Mouse (Mus musculus) myocyte (in vitro differentiated cells): Measurements from ENCODE around the gene Trpm4. TPM values are rescaled to one million over a fixed set of nuclear protein-coding genes. Genes with fewer than 3 reads are reported as not detected.

Source experiments
- H3K27me3 ChIP-seq: one replicate; pipeline ENCODE4 v1.6.1; 2011; ENCODE audit not compliant: control insufficient read depth, insufficient read depth, insufficient read length
- H3K36me3 ChIP-seq: one replicate; pipeline ENCODE4 v1.6.1; 2011; ENCODE audit not compliant: control insufficient read depth, insufficient read depth
- H3K4me2 ChIP-seq: one replicate; pipeline ENCODE4 v1.6.1; 2011; ENCODE audit warnings: low read depth, control low read depth
- H3K4me3 ChIP-seq: one replicate; pipeline ENCODE4 v1.5.1; 2011; ENCODE audit warnings: mild to moderate bottlenecking, control low read depth, moderate library complexity
- H3K79me2 ChIP-seq: one replicate; pipeline ENCODE4 v1.6.1; 2011; ENCODE audit not compliant: control insufficient read depth, insufficient read depth
- H3ac ChIP-seq: one replicate; pipeline ENCODE4 v1.6.1; 2011; ENCODE audit not compliant: control insufficient read depth, insufficient read length
- CEBPB ChIP-seq: IDR thresholded peaks from 2 replicates; pipeline ENCODE4 v1.6.1; 2011; ENCODE audit warnings: mild to moderate bottlenecking, moderate library complexity; ENCODE audit not compliant: poor library complexity, insufficient read depth, severe bottlenecking
- E2F4 ChIP-seq: IDR thresholded peaks from one replicate; pipeline ENCODE4 v1.6.1; 2011; ENCODE audit warnings: mild to moderate bottlenecking, control low read depth, moderate library complexity; ENCODE audit not compliant: insufficient read depth
- MAX ChIP-seq: IDR thresholded peaks from one replicate; pipeline ENCODE4 v1.6.1; 2011; ENCODE audit warnings: low read depth, mild to moderate bottlenecking, control low read depth
- MYOD1 ChIP-seq, 3 experiments: IDR thresholded peaks; one replicate each; pipeline ENCODE4 v1.6.1; 2011; ENCODE audit warnings: control low read depth in 2 of 3, low read depth in 2 of 3, mild to moderate bottlenecking in 2 of 3, moderate library complexity in 1 of 3; ENCODE audit not compliant: insufficient read length in 2 of 3, control insufficient read depth in 1 of 3
- MYOG ChIP-seq, 3 experiments: IDR thresholded peaks; one replicate each; pipeline ENCODE4 v1.6.1; 2011; ENCODE audit warnings: control low read depth in 2 of 3, low read depth in 2 of 3, mild to moderate bottlenecking in 2 of 3; ENCODE audit not compliant: insufficient read length in 2 of 3, control insufficient read depth in 1 of 3, insufficient read depth in 1 of 3
- POLR2A ChIP-seq: IDR thresholded peaks from one replicate; pipeline ENCODE4 v1.6.1; 2011; ENCODE audit warnings: low read depth, mild to moderate bottlenecking, control low read depth, moderate library complexity; ENCODE audit not compliant: insufficient read length
- POLR2AphosphoS2 ChIP-seq: IDR thresholded peaks from one replicate; pipeline ENCODE4 v1.6.1; 2011; ENCODE audit warnings: low read depth, control low read depth; ENCODE audit not compliant: insufficient read length
- REST ChIP-seq: IDR thresholded peaks from one replicate; pipeline ENCODE4 v1.6.1; 2011; ENCODE audit warnings: mild to moderate bottlenecking, control low read depth, moderate library complexity; ENCODE audit not compliant: insufficient read depth, insufficient read length
- SRF ChIP-seq: IDR thresholded peaks from one replicate; pipeline ENCODE4 v1.6.1; 2011; ENCODE audit warnings: low read depth; ENCODE audit not compliant: control insufficient read depth, insufficient read length
- TCF12 ChIP-seq: IDR thresholded peaks from one replicate; pipeline ENCODE4 v1.6.1; 2011; ENCODE audit warnings: mild to moderate bottlenecking, control low read depth; ENCODE audit not compliant: poor library complexity, insufficient read depth, severe bottlenecking
- TCF3 ChIP-seq: IDR thresholded peaks from one replicate; pipeline ENCODE4 v1.6.1; 2011; ENCODE audit warnings: low read depth, control low read depth; ENCODE audit not compliant: insufficient read length
- USF1 ChIP-seq: IDR thresholded peaks from one replicate; pipeline ENCODE4 v1.6.1; 2011; ENCODE audit warnings: low read depth, mild to moderate bottlenecking, control low read depth, moderate library complexity
- polyA plus RNA-seq: library from polyadenylated mRNA; unstranded; fragments of >200 nt; fragmentation: generic; extraction: Trizol; gene quantifications from one replicate; pipeline ENCODE4 v1.2.1, GENCODE M21; 2012; ENCODE audit warnings: missing spikeins

The Trpm4 gene
- polyA plus RNA-seq, 1 experiment: 27.3 TPM

DNA sequence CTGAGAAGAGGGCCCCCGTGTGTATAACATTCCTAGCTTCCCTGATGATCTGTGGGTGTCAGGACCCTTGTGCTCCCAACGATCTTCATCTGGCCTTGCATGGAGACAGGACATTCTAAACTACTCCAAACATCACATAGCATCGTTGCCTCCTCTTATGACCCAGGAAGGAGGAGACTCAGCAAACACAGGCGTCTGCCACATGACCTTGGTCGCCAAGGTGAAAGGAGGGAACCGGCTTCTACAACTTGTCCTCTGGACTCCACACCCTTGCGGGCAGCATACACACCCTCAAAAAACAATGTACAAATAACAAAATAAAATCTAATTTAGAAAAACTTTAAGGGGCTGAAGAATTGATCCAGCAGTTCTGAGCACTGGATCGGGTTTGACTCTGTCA is 21.6 kb downstream of the Trpm4 start:
- Histone ChIP-seq H3K36me3 (no peaks in the 10 kb centered on the region), H3K4me3 (no peak overlapping the region)

DNA sequence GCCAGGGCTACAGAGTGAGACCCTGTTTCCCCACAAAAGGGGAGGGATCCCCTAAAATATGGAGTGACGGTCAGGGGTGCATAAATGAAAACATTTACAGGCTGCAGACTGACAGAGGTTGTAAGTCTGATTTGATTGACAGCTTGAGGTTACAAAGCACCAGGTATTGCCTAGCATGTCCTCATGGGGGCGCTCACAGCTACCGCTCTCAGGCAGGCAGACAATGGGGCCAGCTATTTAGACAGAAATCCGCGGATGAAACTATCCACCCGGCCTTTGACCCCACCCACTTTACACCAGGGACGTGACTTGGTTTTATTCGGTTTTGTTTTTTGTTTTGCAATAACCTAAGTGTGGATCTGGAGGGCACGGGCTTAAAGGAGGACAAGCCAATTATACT is 24.1 kb downstream of the Trpm4 start:
- Histone ChIP-seq H3K4me2 (no peak overlapping the region), H3K36me3 (peaks cover 6% of the 10 kb centered on the region), H3K27me3 (no peaks in the 10 kb centered on the region), H3ac (no peak overlapping the region), H3K4me3 (no peak overlapping the region), H3K79me2 (no peaks in the 10 kb centered on the region)
- TF ChIP-seq MYOD1 (IDR thresholded peaks at IDR 0.05; ENCODE audit: control insufficient read depth in 1 of 3, insufficient read length in 2 of 3, low read depth in 2 of 3) (no peak), TCF12 (no peak), CEBPB (no peak), POLR2AphosphoS2 (no peak), MYOG (IDR thresholded peaks at IDR 0.05; ENCODE audit: control insufficient read depth in 1 of 3, insufficient read depth in 1 of 3, insufficient read length in 2 of 3, low read depth in 2 of 3) (no peak), TCF3 (no peak), MAX (no peak), E2F4 (no peak), REST (no peak), USF1 (no peak), POLR2A (no peak), SRF (no peak)

More for the DNA sequence above, 21.6 kb downstream of the Trpm4 start:
- TF ChIP-seq CEBPB (no peak), SRF (no peak), USF1 (no peak)
- H3K79me2 ChIP-seq: no peaks in the 10 kb centered on the region
- no peaks in the 10 kb centered on the region for H3K27me3 ChIP-seq
- no peak overlapping the region for H3ac ChIP-seq
- H3K4me2 ChIP-seq: no peak overlapping the region

DNA sequence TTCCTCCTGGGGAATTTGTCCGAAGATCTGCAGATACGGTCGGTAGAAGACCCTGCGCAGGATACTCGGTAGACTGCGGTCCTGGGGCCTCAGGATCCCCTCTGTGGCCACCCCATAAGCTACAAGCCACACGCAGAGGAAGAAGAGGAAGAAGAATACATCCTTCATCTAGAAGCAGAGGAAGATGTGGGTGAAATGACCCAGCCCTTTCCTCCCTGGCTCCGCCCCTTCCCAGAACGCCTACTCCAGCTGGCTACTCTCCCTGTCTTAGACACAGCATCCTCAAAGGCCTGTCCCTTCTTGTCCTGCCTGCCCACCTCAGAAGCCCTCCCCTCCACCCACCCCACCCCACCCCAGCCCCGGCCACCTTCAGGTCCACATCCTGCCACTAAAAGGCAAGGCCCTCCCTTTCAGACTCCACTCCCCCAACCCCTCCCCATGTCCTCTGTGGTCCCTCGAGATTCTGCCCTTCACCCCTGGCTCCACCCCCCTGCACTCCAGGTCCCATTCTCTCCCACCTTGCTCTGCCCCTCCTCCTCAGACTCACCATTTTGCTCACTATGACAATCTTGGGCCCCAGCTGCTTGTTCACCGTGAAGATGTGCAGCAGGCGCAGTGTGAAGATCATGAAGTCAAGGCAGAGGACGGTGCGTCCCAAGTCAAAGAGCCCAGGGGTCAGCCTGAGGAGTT is 24.9 kb downstream of the Trpm4 start:
- Histone ChIP-seq H3K27me3 (no peaks in the 10 kb centered on the region), H3K4me2 (no peak overlapping the region), H3K4me3 (no peak overlapping the region), H3K79me2 (no peaks in the 10 kb centered on the region), H3K36me3 (peaks cover 6% of the 10 kb centered on the region), H3ac (no peak overlapping the region)
- TF ChIP-seq E2F4 (no peak), MAX (no peak), MYOD1 (IDR thresholded peaks at IDR 0.05; ENCODE audit: control insufficient read depth in 1 of 3, insufficient read length in 2 of 3, low read depth in 2 of 3) (no peak), TCF12 (no peak), TCF3 (no peak), USF1 (no peak), REST (no peak)

DNA sequence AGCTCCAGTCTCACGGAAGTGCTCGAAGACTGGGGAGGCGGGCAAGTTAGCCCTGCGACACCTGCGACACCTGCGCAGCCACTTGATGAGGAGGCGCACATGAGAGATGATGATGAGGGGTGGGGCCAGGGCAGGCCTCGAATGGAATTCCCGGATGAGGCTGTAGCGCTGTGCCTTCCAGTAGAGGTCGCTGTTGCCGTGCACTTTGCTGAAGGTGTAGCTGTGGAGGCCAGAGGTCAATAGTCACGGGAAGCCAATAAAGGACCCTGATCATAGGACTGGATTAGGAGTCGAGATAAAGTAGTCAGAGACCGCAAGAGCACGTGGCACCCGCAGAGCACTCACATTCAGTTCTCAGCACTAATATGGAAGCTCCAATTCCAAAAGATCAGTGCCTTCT is 28.3 kb downstream of the Trpm4 start:
- no peaks in the 10 kb centered on the region for H3K79me2 ChIP-seq
- H3K4me3 ChIP-seq: no peak overlapping the region
- no peaks in the 10 kb centered on the region for H3K27me3 ChIP-seq
- H3K4me2 ChIP-seq: no peak overlapping the region
- H3K36me3 ChIP-seq: peaks cover 6% of the 10 kb centered on the region
- H3ac ChIP-seq: no peak overlapping the region
- TF ChIP-seq E2F4 (no peak), POLR2AphosphoS2 (no peak), CEBPB (no peak), MYOD1 (IDR thresholded peaks at IDR 0.05; ENCODE audit: control insufficient read depth in 1 of 3, insufficient read length in 2 of 3, low read depth in 2 of 3) (no peak), REST (no peak), TCF12 (no peak), MAX (no peak), USF1 (no peak), MYOG (IDR thresholded peaks at IDR 0.05; ENCODE audit: control insufficient read depth in 1 of 3, insufficient read depth in 1 of 3, insufficient read length in 2 of 3, low read depth in 2 of 3) (no peak), TCF3 (no peak), SRF (no peak)

DNA sequence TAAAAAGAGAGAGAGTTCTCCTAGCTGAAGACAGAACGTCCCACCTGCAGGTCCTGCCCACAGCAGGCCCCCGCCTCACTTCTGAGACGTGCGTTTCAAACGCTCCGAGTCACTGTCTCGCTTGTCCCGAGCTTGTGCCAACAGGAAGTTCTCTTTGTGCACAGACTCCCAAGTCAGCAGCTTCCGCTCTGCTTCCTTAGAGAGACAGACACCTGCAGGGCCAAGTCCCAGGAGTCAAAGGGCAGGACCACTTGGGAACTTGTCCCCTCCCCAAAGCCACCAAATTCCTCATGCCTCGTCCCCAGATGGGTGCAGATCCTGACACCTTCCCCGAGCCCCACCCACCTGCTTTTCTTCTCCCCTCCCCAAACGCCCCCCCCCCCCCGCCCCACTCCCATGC is 28.7 kb downstream of the Trpm4 start:
- H3K79me2 ChIP-seq: no peaks in the 10 kb centered on the region
- no peak overlapping the region for H3K4me3 ChIP-seq
- H3K36me3 ChIP-seq: peaks cover 6% of the 10 kb centered on the region
- no peaks in the 10 kb centered on the region for H3K27me3 ChIP-seq
- no peak overlapping the region for H3ac ChIP-seq
- no peak overlapping the region for H3K4me2 ChIP-seq
- TF ChIP-seq TCF3: no peak
- TF ChIP-seq SRF: no peak
- TF ChIP-seq POLR2A: no peak
- no peak for TF ChIP-seq USF1
- TF ChIP-seq TCF12: no peak
